Mouse (Mus musculus) forebrain, postnatal 0 days (tissue): ENCODE data around the gene Osbpl6. TPM values are rescaled to one million over a fixed set of nuclear protein-coding genes. Genes with fewer than 3 reads are reported as not detected.

Experiments used
- ATAC-seq: fragments of 200-750 bp; cut with Nextera tagmentation; 2 replicates; pipeline ENCODE4 v1.8.0; 2017; ENCODE audit warnings: mild to moderate bottlenecking, moderate library complexity
- DNase-seq: peaks from one replicate; pipeline ENCODE4 v3.0.0-alpha.2; 2015
- H3K27ac ChIP-seq: fragments of 300-500 bp; sonication (generic); 2 replicates; pipeline ENCODE4 v1.5.1; 2014; ENCODE audit warnings: low read depth, mild to moderate bottlenecking, antibody characterized with exemption, low read length, moderate library complexity, mixed read lengths
- H3K27me3 ChIP-seq: fragments of 300-500 bp; sonication (generic); 2 replicates; pipeline ENCODE4 v1.6.1; 2014; ENCODE audit warnings: mild to moderate bottlenecking, low read length, mixed read lengths; ENCODE audit not compliant: insufficient read depth
- H3K36me3 ChIP-seq: fragments of 300-500 bp; sonication (generic); 2 replicates; pipeline ENCODE4 v1.6.1; 2014; ENCODE audit warnings: mild to moderate bottlenecking, moderate library complexity; ENCODE audit not compliant: insufficient read depth
- H3K4me1 ChIP-seq: fragments of 300-500 bp; sonication (generic); 2 replicates; pipeline ENCODE4 v1.6.1; 2014; ENCODE audit warnings: antibody characterized with exemption; ENCODE audit not compliant: insufficient read depth
- H3K4me2 ChIP-seq: fragments of 300-500 bp; sonication (generic); 2 replicates; pipeline ENCODE4 v1.6.1; 2014; ENCODE audit warnings: low read depth, mild to moderate bottlenecking, moderate library complexity
- H3K4me3 ChIP-seq: fragments of 300-500 bp; sonication (generic); 2 replicates; pipeline ENCODE4 v1.5.1; 2014; ENCODE audit warnings: low read depth, low read length, mixed read lengths
- H3K9ac ChIP-seq: fragments of 300-500 bp; sonication (generic); 2 replicates; pipeline ENCODE4 v1.6.1; 2014; ENCODE audit warnings: mild to moderate bottlenecking
- H3K9me3 ChIP-seq: fragments of 300-500 bp; sonication (generic); 2 replicates; pipeline ENCODE4 v1.6.1; 2016; ENCODE audit warnings: low read length
- CTCF ChIP-seq: sonication (generic); IDR thresholded peaks from 2 replicates; pipeline ENCODE4 v1.5.1; 2016; ENCODE audit warnings: antibody characterized with exemption, control low read depth, low read depth
- WGBS: fragments of 180-500 bp; shearing (Covaris S2); extraction: QIAGEN DNeasy Blood & Tissue Kit; methylation state at CpG from one replicate; pipeline ENCODE4 v1.1.7; 2014; 5-methylcytosine and 5-hydroxymethylcytosine counted together
- polyA plus RNA-seq: library from polyadenylated mRNA; unstranded; fragments of >200 nt; fragmentation: Nextera tagmentation; extraction: Ambion mirVana; gene quantifications from 2 replicates; pipeline ENCODE4 v1.2.1, GENCODE M21; 2015
- total RNA-seq: library from RNA; depleted of rRNA; stranded (reverse); fragments of >200 nt; gene quantifications from 2 replicates; pipeline ENCODE4 v1.2.3, GENCODE M21; 2014

Osbpl6 gene
- total and polyA plus RNA-seq, 2 experiments from 2014 or later: 17.1 to 19.5 TPM

DNA sequence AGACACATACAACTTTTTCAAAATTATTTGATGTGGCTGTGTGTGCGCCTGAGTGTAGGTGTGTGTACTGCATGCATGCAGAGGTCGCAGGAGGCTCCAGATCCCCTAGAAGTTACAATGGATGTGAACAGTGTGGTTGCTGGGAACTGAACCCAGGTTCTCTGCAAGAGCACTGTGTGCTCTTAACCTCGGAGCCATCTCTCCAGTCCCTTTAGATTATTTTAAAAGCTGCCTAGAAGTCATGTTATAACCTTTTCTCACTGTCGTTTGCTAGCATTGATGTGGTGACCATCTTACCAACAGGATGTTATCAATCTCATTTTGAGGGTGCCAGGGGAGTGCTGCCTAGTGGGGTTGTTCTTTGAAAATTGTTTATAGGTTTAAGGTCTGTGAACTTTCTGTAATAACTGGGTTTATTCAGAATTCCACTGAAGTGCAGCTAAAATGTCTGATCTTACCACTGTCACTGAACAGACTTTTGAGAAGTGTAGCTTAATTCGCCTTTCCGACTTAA lies 15.2 kb downstream of the Osbpl6 start:
- no peaks in the 10 kb centered on the region for H3K36me3 ChIP-seq
- TF ChIP-seq CTCF: no peak
- H3K4me1 ChIP-seq: no peaks in the 10 kb centered on the region
- WGBS: 74% methylated on average over 6 of the region's 6 CpGs
- no peak overlapping the region for H3K4me2 ChIP-seq
- no peaks in the 10 kb centered on the region for H3K9me3 ChIP-seq
- no peak for ATAC-seq
- no peak for DNase-seq
- H3K4me3 ChIP-seq: no peak overlapping the region
- no peaks in the 10 kb centered on the region for H3K27me3 ChIP-seq
- H3K9ac ChIP-seq: no peak overlapping the region
- no peak overlapping the region for H3K27ac ChIP-seq

- Histone ChIP-seq H3K4me1 (peaks cover 9% of the 10 kb centered on the region; the same call in 1 of the 2 replicates), H3K27ac (no peak overlapping the region), H3K9ac (no peak overlapping the region), H3K36me3 (no peaks in the 10 kb centered on the region), H3K9me3 (no peaks in the 10 kb centered on the region), H3K4me2 (no peak overlapping the region), H3K4me3 (no peak overlapping the region), H3K27me3 (no peaks in the 10 kb centered on the region)
- no peak for TF ChIP-seq CTCF
- no peak for DNase-seq
- ATAC-seq: no peak
- WGBS: 67% methylated on average over 3 of the region's 3 CpGs
Observed at GRCm38 (mm10) chr2:76426816-76427215, 20.5 kb downstream of the Osbpl6 start.

DNA sequence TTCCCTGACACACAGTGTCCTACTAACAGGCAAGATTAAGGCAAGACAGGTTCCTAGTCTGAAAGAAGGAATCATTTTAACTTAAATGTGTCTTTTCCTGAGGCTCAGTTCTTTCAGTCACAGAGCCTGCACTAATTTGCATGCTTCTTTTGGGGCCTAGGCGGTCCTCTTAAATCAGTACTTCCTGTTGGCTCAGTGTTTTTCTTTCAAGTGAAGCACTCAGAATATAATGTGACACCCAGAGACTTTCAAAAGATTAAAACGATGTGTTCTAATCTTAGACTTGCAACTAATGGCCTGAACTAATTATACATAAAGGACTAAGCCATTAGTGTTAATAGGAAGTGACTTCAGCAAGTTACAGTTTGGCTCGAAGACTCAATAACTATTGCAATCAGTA lies 23.0 kb downstream of the Osbpl6 start:
- H3K4me1 ChIP-seq: peaks cover 9% of the 10 kb centered on the region; the same call in 1 of the 2 replicates
- H3K4me3 ChIP-seq: no peak overlapping the region
- TF ChIP-seq CTCF: no peak
- no peak for ATAC-seq
- H3K27ac ChIP-seq: no peak overlapping the region
- no peaks in the 10 kb centered on the region for H3K27me3 ChIP-seq
- H3K36me3 ChIP-seq: no peaks in the 10 kb centered on the region
- DNase-seq: no peak
- WGBS: 32% methylated on average over 3 of the region's 3 CpGs
- H3K9ac ChIP-seq: no peak overlapping the region
- H3K4me2 ChIP-seq: no peak overlapping the region
- H3K9me3 ChIP-seq: no peaks in the 10 kb centered on the region

- Histone ChIP-seq H3K27me3 (no peaks in the 10 kb centered on the region), H3K27ac (no peak overlapping the region), H3K9ac (no peak overlapping the region), H3K4me1 (peaks cover 9% of the 10 kb centered on the region; the same call in 1 of the 2 replicates), H3K9me3 (no peaks in the 10 kb centered on the region), H3K36me3 (no peaks in the 10 kb centered on the region), H3K4me2 (no peak overlapping the region), H3K4me3 (no peak overlapping the region)
- no peak for DNase-seq
- TF ChIP-seq CTCF: no peak
- 76% methylated on average over 5 of the region's 5 CpGs for WGBS
- no peak for ATAC-seq
Observed at GRCm38 (mm10) chr2:76429855-76430254, 23.5 kb downstream of the Osbpl6 start.

DNA sequence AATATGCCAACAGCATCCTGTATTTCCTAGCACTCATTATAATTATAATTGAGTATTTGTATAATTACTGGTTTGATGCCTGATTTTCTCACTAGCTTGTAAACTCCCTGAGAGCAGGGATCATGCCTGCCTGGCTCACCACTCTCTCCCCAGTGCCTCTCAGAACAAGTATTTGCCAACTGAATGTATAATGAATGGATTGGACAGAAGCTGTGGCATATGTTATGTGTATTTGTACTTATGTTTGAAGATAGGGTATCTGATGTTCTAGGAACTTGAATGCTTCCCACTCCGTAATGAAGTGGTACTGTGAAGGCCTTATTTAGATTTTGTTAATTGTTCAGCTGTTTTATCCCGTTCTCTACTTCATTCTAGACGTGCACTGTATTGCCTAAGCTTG lies 24.2 kb downstream of the Osbpl6 start:
- H3K36me3 ChIP-seq: no peaks in the 10 kb centered on the region
- TF ChIP-seq CTCF: no peak
- peak; percentile 94 for ATAC-seq
- WGBS: 56% methylated on average over 3 of the region's 3 CpGs
- H3K4me3 ChIP-seq: no peak overlapping the region
- peak; percentile 63 for DNase-seq
- H3K9me3 ChIP-seq: no peaks in the 10 kb centered on the region
- H3K4me2 ChIP-seq: no peak overlapping the region
- H3K4me1 ChIP-seq: peaks cover 9% of the 10 kb centered on the region; the same call in 1 of the 2 replicates
- H3K9ac ChIP-seq: no peak overlapping the region
- no peaks in the 10 kb centered on the region for H3K27me3 ChIP-seq
- H3K27ac ChIP-seq: no peak overlapping the region

GRCm38 (mm10) chr2:76434224-76434623 lies 27.9 kb downstream of the Osbpl6 start:
- no peak for DNase-seq
- TF ChIP-seq CTCF: no peak
- Histone ChIP-seq H3K36me3 (no peaks in the 10 kb centered on the region), H3K9me3 (no peaks in the 10 kb centered on the region), H3K9ac (no peak overlapping the region), H3K4me3 (no peak overlapping the region), H3K27ac (no peak overlapping the region), H3K4me1 (peaks cover 12% of the 10 kb centered on the region; the same call in 1 of the 2 replicates), H3K4me2 (no peak overlapping the region), H3K27me3 (no peaks in the 10 kb centered on the region)
- 85% methylated on average over 7 of the region's 7 CpGs for WGBS
- no peak for ATAC-seq

DNA sequence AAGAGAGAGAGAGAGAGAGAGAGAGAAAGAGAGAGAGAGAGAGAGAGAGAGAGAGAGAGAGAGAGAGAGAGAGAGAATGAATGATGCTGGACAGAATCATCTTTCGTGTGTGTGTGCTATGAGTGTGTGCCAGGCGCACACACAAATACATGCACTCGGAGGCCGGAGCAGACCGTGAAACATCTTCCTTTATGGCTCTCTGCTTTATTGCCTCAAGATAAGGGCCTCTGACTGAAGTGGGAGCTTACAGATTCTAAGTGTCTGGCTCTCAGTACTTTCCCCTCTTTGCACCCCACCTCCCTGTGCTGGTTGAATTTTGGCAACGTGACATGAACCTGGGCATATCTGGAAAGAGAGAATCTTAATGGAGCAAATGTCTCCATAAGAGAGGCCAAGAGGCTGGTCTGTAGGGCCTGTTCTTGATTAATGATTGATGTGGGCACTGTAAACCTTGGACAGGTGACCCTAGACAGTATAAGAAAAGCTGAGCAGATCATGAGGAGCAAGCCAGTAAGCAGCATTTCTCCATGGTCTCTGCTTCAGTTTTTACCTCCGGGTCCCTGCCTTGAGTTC lies 29.4 kb downstream of the Osbpl6 start:
- Histone ChIP-seq H3K4me1 (peaks cover 12% of the 10 kb centered on the region; the same call in 1 of the 2 replicates), H3K27ac (no peak overlapping the region), H3K9me3 (no peaks in the 10 kb centered on the region), H3K9ac (no peak overlapping the region), H3K4me3 (no peak overlapping the region), H3K36me3 (no peaks in the 10 kb centered on the region), H3K27me3 (no peaks in the 10 kb centered on the region), H3K4me2 (no peak overlapping the region)
- WGBS: 90% methylated on average over 7 of the region's 7 CpGs
- TF ChIP-seq CTCF: no peak
- no peak for ATAC-seq
- DNase-seq: no peak
